Mouse (Mus musculus) limb, embryonic 11.5 days (tissue): ENCODE data around the gene Gxylt1. TPM values are rescaled to one million over a fixed set of nuclear protein-coding genes. Genes with fewer than 3 reads are reported as not detected.
A peak's percentile ranks its signal among the peaks of the same experiment; 100 is the strongest.

Source experiments
- ATAC-seq: fragments of 200-750 bp; cut with Nextera tagmentation; 2 replicates; pipeline ENCODE4 v1.8.0; 2017; ENCODE audit warnings: low read depth; ENCODE audit not compliant: insufficient number of reproducible peaks, low FRiP score, low TSS enrichment
- DNase-seq: peaks from one replicate; pipeline ENCODE4 v3.0.0-alpha.2; 2015; ENCODE audit warnings: low spot score
- H3K27ac ChIP-seq: fragments of 300-500 bp; sonication (generic); replicated peaks from 2 replicates; pipeline ENCODE4 v1.5.1; 2014; ENCODE audit warnings: low read depth, mild to moderate bottlenecking, low read length
- H3K27me3 ChIP-seq: fragments of 300-500 bp; sonication (generic); 2 replicates; pipeline ENCODE4 v1.6.1; 2014; ENCODE audit warnings: mild to moderate bottlenecking, low read length, mixed read lengths; ENCODE audit not compliant: control insufficient read depth, insufficient read depth
- H3K36me3 ChIP-seq: fragments of 300-500 bp; sonication (generic); 2 replicates; pipeline ENCODE4 v1.6.1; 2014; ENCODE audit warnings: mild to moderate bottlenecking, low read length, moderate library complexity, mixed read lengths; ENCODE audit not compliant: control insufficient read depth, insufficient read depth
- H3K4me1 ChIP-seq: fragments of 300-500 bp; sonication (generic); 2 replicates; pipeline ENCODE4 v1.6.1; 2014; ENCODE audit warnings: low read length, mixed read lengths; ENCODE audit not compliant: control insufficient read depth, insufficient read depth
- H3K4me2 ChIP-seq: fragments of 300-500 bp; sonication (generic); 2 replicates; pipeline ENCODE4 v1.6.1; 2014; ENCODE audit warnings: low read depth, mild to moderate bottlenecking, moderate library complexity; ENCODE audit not compliant: severe bottlenecking
- H3K4me3 ChIP-seq: fragments of 300-500 bp; sonication (generic); 2 replicates; pipeline ENCODE4 v1.5.1; 2014; ENCODE audit warnings: low read depth, low read length
- H3K9ac ChIP-seq: fragments of 300-500 bp; sonication (generic); 2 replicates; pipeline ENCODE4 v1.6.1; 2014; ENCODE audit warnings: mild to moderate bottlenecking, low read length
- H3K9me3 ChIP-seq: fragments of 300-500 bp; sonication (generic); 2 replicates; pipeline ENCODE4 v1.6.1; 2016; ENCODE audit warnings: low read length; ENCODE audit not compliant: control insufficient read depth
- WGBS: fragments of 180-500 bp; shearing (Covaris S2); extraction: QIAGEN DNeasy Blood & Tissue Kit; methylation state at CpG from one replicate; pipeline ENCODE4 v1.1.7; 2014; 5-methylcytosine and 5-hydroxymethylcytosine counted together
- polyA plus RNA-seq: library from polyadenylated mRNA; unstranded; fragments of >200 nt; fragmentation: Nextera tagmentation; extraction: Ambion mirVana; gene quantifications from 2 replicates; pipeline ENCODE4 v1.2.1, GENCODE M21; 2014

Gxylt1 gene
- polyA plus RNA-seq, 1 experiment from 2014 or later, result 22.6 TPM

DNA sequence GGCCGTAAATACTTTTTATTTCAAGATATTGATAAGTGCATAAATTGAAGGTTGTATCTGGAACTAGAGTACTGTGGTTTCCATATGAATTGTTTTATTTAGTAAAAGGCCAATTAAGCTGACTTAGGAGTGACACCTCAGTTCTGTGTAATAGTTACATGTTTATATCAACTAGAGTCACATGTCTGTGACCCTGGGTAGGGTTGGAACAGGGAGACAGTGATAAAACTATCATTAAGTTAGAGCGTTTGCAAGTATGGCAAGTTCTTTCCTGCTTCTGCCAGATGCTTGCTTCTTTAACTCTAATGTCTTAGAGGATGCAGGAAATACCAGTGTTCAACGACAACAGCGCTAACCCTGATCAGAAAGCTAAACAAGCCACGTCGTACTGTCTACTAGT, 9.3 kb upstream of the Gxylt1 start:
- H3K9me3 ChIP-seq, result no peaks in the 10 kb centered on the region
- H3K4me2 ChIP-seq, result no peak overlapping the region
- ATAC-seq (no peak), DNase-seq (no peak)
- no peak overlapping the region for H3K9ac ChIP-seq
- H3K36me3 ChIP-seq, result peaks cover 3% of the 10 kb centered on the region; the same call in 1 of the 2 replicates
- H3K4me1 ChIP-seq, result no peaks in the 10 kb centered on the region
- H3K27ac ChIP-seq, result no peak overlapping the region
- no peak overlapping the region for H3K4me3 ChIP-seq
- H3K27me3 ChIP-seq, result no peaks in the 10 kb centered on the region
- WGBS, result 88% methylated on average over 6 of the region's 6 CpGs

DNA sequence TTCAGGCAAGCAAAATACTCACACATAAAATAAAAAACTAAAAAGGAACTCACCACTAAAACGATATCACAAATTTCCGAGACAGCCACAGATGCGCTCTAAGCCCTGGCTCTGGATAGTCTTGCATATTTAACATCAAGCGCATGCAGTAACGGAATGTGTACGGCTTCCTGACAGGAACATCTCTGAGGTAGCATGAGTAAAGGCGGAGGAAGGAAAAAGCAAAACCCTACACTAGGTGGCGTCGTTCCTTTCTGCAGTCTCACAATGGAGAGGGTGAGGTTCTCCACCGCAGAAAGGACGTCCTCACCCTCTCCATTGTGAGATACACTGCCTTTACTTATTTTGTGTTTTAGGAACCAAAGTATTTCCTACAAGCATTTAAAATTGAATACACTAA, 8.4 kb upstream of the Gxylt1 start:
- no peaks in the 10 kb centered on the region for H3K27me3 ChIP-seq
- no peak overlapping the region for H3K27ac ChIP-seq
- H3K36me3 ChIP-seq, result 0 out of 2 replicates have a peak, but pooled peaks cover 3% of the 10 kb centered on the region
- ATAC-seq, result no peak
- no peak for DNase-seq
- WGBS, result 78% methylated on average over 11 of the region's 11 CpGs
- no peak overlapping the region for H3K9ac ChIP-seq
- H3K4me2 ChIP-seq, result no peak overlapping the region
- H3K4me3 ChIP-seq, result no peak overlapping the region
- no peaks in the 10 kb centered on the region for H3K4me1 ChIP-seq
- H3K9me3 ChIP-seq, result no peaks in the 10 kb centered on the region

GRCm38 (mm10) chr15:93276276-93276675, 1.3 kb upstream of the Gxylt1 start:
- H3K27ac ChIP-seq, result no peak overlapping the region

GRCm38 (mm10) chr15:93275623-93276022, 644 bp upstream of the Gxylt1 start:
- H3K36me3 ChIP-seq, result 0 out of 2 replicates have a peak, but pooled peaks cover under 1% of the 10 kb centered on the region
- H3K27ac ChIP-seq, result no peak overlapping the region
- DNase-seq (no peak), ATAC-seq (peak; percentile 45)
- no peaks in the 10 kb centered on the region for H3K9me3 ChIP-seq
- H3K4me2 ChIP-seq, result peak overlapping the region; percentile 92
- peak overlapping the region; percentile 78 for H3K4me3 ChIP-seq
- 0% methylated on average over 21 of the region's 21 CpGs for WGBS
- peak overlapping the region; percentile 52 for H3K9ac ChIP-seq
- no peaks in the 10 kb centered on the region for H3K27me3 ChIP-seq
- H3K4me1 ChIP-seq, result peaks cover 9% of the 10 kb centered on the region

More at GRCm38 (mm10) chr15:93276276-93276675, 1.3 kb upstream of the Gxylt1 start:
- 3% methylated on average over 14 of the region's 14 CpGs for WGBS
- ATAC-seq (no peak), DNase-seq (peak; percentile 36)
- Histone ChIP-seq H3K36me3 (0 out of 2 replicates have a peak, but pooled peaks cover 3% of the 10 kb centered on the region), H3K4me3 (peak overlapping the region; percentile 78; the same call in 1 of the 2 replicates), H3K27me3 (no peaks in the 10 kb centered on the region), H3K4me2 (peak overlapping the region; percentile 92), H3K4me1 (peaks cover 9% of the 10 kb centered on the region), H3K9ac (no peak overlapping the region; the same call in 1 of the 2 replicates), H3K9me3 (no peaks in the 10 kb centered on the region)

DNA sequence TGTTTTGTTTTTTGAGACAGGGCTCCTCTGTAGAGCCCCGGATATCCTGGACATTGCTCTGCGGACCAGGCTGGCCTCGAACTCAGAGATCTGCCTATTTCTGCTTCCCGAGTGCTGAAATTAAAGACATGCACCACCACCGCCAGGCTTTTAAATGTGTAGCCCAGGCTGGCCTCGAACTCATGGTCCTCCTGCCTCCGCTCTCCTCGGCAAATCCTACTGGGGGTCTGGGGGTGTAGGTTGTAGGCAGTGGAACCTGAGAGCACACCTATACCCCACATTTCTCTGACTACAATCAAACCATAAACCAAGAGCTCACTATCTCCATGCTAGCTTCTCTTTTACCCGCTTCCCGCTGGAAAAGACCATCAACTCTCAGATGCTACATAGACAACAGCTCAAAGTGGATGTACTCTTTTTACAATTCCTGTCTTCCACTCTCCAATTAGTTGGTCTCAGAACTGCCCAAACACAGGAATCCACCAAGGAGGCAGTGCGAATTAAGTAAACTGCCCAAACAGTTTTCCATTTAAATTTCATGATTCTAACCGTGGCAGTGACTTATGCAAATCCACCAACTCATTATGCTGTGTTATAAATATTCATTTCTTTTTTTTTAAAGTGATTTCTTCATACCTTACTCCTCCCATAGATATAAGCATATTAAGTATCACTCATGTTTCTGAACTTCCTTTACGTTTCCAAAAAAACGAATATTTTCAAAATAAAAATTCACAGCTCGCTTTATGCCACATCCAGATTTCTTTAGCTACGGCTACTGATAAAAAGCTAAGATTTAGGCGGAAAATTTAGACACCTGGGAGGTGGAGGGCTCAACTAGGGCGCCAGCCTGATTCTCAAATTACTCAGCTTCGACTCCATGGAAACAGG, 946 bp downstream of the Gxylt1 start:
- no peaks in the 10 kb centered on the region for H3K27me3 ChIP-seq
- peak overlapping the region; percentile 78 for H3K4me3 ChIP-seq
- H3K9ac ChIP-seq, result peak overlapping the region; percentile 85
- H3K4me2 ChIP-seq, result peak overlapping the region; percentile 59
- H3K4me1 ChIP-seq, result peaks cover 9% of the 10 kb centered on the region
- ATAC-seq (no peak), DNase-seq (no peak)
- H3K36me3 ChIP-seq, result no peaks in the 10 kb centered on the region
- H3K9me3 ChIP-seq, result no peaks in the 10 kb centered on the region
- 47% methylated on average over 19 of the region's 19 CpGs for WGBS
- H3K27ac ChIP-seq, result peak overlapping the region; percentile 82; the same call in 1 of the 2 replicates

DNA sequence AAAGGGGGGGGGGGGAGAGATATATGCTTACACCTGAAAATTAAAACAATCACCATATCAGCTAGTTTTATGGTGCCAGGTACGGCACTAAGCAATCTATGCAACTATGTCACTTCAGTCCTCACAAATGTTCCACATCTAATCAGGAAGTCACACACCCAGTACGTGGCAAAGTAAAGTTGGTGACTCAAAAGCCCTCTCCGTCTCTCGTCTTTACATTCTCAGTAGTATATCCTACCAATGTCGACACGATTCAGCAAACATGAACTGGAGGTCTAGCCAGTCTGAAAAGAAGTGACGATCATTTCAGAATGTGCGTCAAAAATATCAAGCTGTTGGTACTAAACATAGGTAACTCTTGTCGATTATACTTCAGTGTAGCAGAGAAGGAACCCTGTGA, 2.0 kb downstream of the Gxylt1 start:
- no peak overlapping the region; the same call in 1 of the 2 replicates for H3K9ac ChIP-seq
- peaks cover 9% of the 10 kb centered on the region for H3K4me1 ChIP-seq
- H3K4me2 ChIP-seq, result no peak overlapping the region
- no peak for DNase-seq
- no peaks in the 10 kb centered on the region for H3K36me3 ChIP-seq
- 91% methylated on average over 9 of the region's 9 CpGs for WGBS
- no peak overlapping the region for H3K27ac ChIP-seq
- no peak overlapping the region for H3K4me3 ChIP-seq
- no peaks in the 10 kb centered on the region for H3K27me3 ChIP-seq
- H3K9me3 ChIP-seq, result no peaks in the 10 kb centered on the region
- ATAC-seq, result no peak

- WGBS, result 78% methylated on average over 9 of the region's 9 CpGs
- Histone ChIP-seq H3K4me2 (no peak overlapping the region), H3K36me3 (no peaks in the 10 kb centered on the region), H3K27ac (no peak overlapping the region), H3K27me3 (no peaks in the 10 kb centered on the region), H3K4me1 (peaks cover 5% of the 10 kb centered on the region), H3K4me3 (no peak overlapping the region), H3K9me3 (no peaks in the 10 kb centered on the region), H3K9ac (no peak overlapping the region)
- ATAC-seq (no peak), DNase-seq (no peak)
Observed at GRCm38 (mm10) chr15:93270289-93270855, 4.6 kb downstream of the Gxylt1 start.

GRCm38 (mm10) chr15:93269572-93269971, 5.4 kb downstream of the Gxylt1 start:
- 92% methylated on average over 7 of the region's 7 CpGs for WGBS
- Histone ChIP-seq H3K4me1 (peaks cover 5% of the 10 kb centered on the region), H3K4me2 (no peak overlapping the region), H3K36me3 (no peaks in the 10 kb centered on the region), H3K27me3 (no peaks in the 10 kb centered on the region), H3K9me3 (no peaks in the 10 kb centered on the region), H3K27ac (no peak overlapping the region), H3K4me3 (no peak overlapping the region), H3K9ac (no peak overlapping the region)
- no peak for DNase-seq
- no peak for ATAC-seq
